Mouse (Mus musculus) hindbrain, embryonic 10.5 days (tissue): ENCODE measurements around the gene Nelfa. TPM values are rescaled to one million over a fixed set of nuclear protein-coding genes. Genes with fewer than 3 reads are reported as not detected.

Source experiments
- DNase-seq: peaks from one replicate; pipeline ENCODE4 v3.0.0-alpha.2; 2017; ENCODE audit warnings: low spot score
- H3K27ac ChIP-seq: fragments of 300-500 bp; sonication (generic); 2 replicates; pipeline ENCODE4 v1.5.1; 2016; ENCODE audit warnings: mild to moderate bottlenecking, moderate library complexity
- H3K27me3 ChIP-seq: fragments of 300-500 bp; sonication (generic); 2 replicates; pipeline ENCODE4 v1.6.1; 2016; ENCODE audit warnings: mild to moderate bottlenecking; ENCODE audit not compliant: poor library complexity, insufficient read depth, severe bottlenecking
- H3K36me3 ChIP-seq: fragments of 300-500 bp; sonication (generic); 2 replicates; pipeline ENCODE4 v1.6.1; 2016; ENCODE audit warnings: mild to moderate bottlenecking, moderate library complexity
- H3K4me1 ChIP-seq: fragments of 300-500 bp; sonication (generic); replicated peaks from 2 replicates; pipeline ENCODE4 v1.6.1; 2016; ENCODE audit warnings: mild to moderate bottlenecking
- H3K4me3 ChIP-seq: fragments of 300-500 bp; sonication (generic); 2 replicates; pipeline ENCODE4 v1.5.1; 2016; ENCODE audit warnings: mild to moderate bottlenecking, moderate library complexity
- H3K9me3 ChIP-seq: fragments of 300-500 bp; sonication (generic); 2 replicates; pipeline ENCODE4 v1.6.1; 2016; ENCODE audit warnings: mild to moderate bottlenecking, moderate library complexity
- WGBS: fragments of 180-500 bp; shearing (Covaris S2); methylation state at CpG from one replicate; pipeline ENCODE4 v1.1.7; 2016; 5-methylcytosine and 5-hydroxymethylcytosine counted together
- polyA plus RNA-seq: library from polyadenylated mRNA; unstranded; fragments of >200 nt; fragmentation: Nextera tagmentation; extraction: Ambion mirVana; gene quantifications from 2 replicates; pipeline ENCODE4 v1.2.1, GENCODE M21; 2016

The Nelfa gene
- polyA plus RNA-seq, 1 experiment from 2014 or later = 75.4 TPM

GRCm38 (mm10) chr5:33853086-33853485 lies 83.1 kb downstream of the Nelfa start:
- peaks cover 99% of the 10 kb centered on the region for H3K36me3 ChIP-seq
- no peak overlapping the region for H3K4me3 ChIP-seq
- 0 out of 2 replicates have a peak, but pooled peaks cover 4% of the 10 kb centered on the region for H3K9me3 ChIP-seq
- no peaks in the 10 kb centered on the region for H3K27me3 ChIP-seq
- H3K27ac ChIP-seq = no peak overlapping the region
- 90% methylated on average over 1 of the region's 1 CpGs for WGBS
- DNase-seq = no peak
- no peaks in the 10 kb centered on the region for H3K4me1 ChIP-seq

GRCm38 (mm10) chr5:33851466-33851865 lies 84.7 kb downstream of the Nelfa start:
- Histone ChIP-seq H3K27me3 (no peaks in the 10 kb centered on the region), H3K4me1 (no peaks in the 10 kb centered on the region), H3K9me3 (0 out of 2 replicates have a peak, but pooled peaks cover 4% of the 10 kb centered on the region), H3K27ac (no peak overlapping the region), H3K4me3 (no peak overlapping the region), H3K36me3 (peaks cover 99% of the 10 kb centered on the region)
- DNase-seq = no peak
- 89% methylated on average over 4 of the region's 4 CpGs for WGBS

Other genes starting within 250 kb of the Nelfa start
- 80.5 and 84.6 TPM in 2 replicates for gene Fgfr3, start 214.7 kb downstream of the Nelfa start, polyA plus RNA-seq
- gene Letm1, start 153.6 kb downstream of the Nelfa start, polyA plus RNA-seq = 52.2 and 52.3 TPM in 2 replicates
- gene Nsd2, start 115.7 kb downstream of the Nelfa start, polyA plus RNA-seq = 75.6 and 93.5 TPM in 2 replicates
- 258 and 370 TPM in 2 replicates for gene Gm1673, start 47.0 kb upstream of the Nelfa start, polyA plus RNA-seq
- 1.6 and 1.7 TPM in 2 replicates for gene Nat8l, start 59.6 kb upstream of the Nelfa start, polyA plus RNA-seq
- gene Poln, start 233.0 kb upstream of the Nelfa start, polyA plus RNA-seq = 0.54 and 0.56 TPM in 2 replicates
- 35.0 and 46.0 TPM in 2 replicates for gene Haus3, start 233.1 kb upstream of the Nelfa start, polyA plus RNA-seq